Mouse (Mus musculus) liver, adult (tissue): ENCODE measurements around the gene Slc23a4.

Source experiments
- GATA4 ChIP-seq: IDR thresholded peaks from 2 replicates; pipeline ENCODE4 v1.6.1; 2014; ENCODE audit warnings: mild to moderate bottlenecking, low read length; ENCODE audit not compliant: insufficient replicate concordance

The Slc23a4 gene

DNA sequence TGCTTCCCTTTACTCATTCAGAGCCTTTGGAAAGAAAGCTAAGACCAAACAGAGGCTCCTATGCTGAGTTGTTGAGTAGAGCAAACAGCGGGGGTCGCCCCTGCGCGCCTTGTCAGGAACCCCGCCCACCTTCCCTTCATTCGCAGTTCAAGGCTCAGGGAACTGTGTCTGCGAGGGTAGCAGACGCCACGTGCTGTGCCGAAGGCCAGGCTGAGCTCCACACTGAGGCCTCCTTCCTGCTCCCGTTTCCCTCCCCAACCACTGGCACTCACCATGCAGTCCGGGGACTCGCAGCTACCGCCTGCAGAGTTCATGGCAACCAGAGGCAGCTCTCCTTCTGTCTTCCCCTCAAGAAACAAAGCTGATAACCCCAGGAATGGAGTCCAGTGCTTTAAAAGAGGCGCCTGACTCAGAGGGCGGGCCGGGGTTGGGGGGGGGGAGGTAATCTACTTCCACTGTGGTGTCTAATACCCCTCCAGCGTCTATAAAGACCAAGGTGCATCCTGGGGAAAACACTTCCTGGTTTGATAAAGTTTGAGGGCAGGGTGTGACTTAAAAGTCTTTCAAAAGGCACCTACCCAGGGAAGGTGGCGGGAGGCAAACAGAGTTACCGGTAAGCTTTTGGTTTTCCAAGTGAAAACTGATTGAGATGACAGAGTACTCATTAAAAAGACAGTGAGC is at the start of gene Slc23a4:
Slc23a4 (minus strand) TSS at position 324 of the 681 bp plus-strand sequence.
- TF ChIP-seq GATA4, result no peak

- TF ChIP-seq GATA4, result no peak
Observed at GRCm38 (mm10) chr6:35033341-35033740, 45.1 kb upstream of the Slc23a4 start.

DNA sequence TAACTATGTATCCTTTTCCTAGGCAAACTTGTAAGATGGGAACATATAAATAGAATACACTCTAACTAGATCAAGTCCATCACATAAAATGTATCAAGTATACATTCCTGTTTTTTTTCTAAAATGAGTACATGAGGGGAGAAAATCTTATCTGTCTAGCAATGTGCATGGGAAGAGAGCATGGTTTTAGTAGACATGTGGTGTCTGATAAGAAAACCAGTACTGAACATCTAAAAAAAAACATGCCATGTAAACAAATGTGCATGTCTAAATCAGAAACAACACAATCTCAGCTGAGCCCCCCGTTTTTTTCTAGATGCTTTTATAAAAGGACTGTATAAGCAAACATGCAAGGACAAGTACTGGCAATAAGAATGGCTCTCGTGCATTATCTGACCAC is 44.5 kb upstream of the Slc23a4 start:
- TF ChIP-seq GATA4, result no peak

DNA sequence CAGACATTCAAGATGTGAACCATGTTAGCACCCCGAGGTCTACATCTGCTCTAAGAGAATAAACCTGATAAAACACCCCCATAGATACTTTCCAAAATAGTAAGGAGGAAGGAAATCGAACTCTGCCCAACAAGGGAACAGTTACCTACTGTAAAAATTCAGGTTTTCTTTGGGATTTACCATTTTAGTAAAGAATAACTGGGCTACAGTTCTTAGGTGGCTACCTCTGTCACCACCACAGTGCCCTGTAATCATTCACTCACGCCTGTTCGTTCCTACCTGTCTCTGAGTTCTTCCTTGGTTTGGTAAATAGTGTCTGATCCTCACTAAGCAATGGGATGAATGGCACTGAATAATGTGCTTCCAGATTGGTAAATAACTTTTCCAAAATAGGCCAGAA is 42.6 kb upstream of the Slc23a4 start:
- TF ChIP-seq GATA4, result no peak

DNA sequence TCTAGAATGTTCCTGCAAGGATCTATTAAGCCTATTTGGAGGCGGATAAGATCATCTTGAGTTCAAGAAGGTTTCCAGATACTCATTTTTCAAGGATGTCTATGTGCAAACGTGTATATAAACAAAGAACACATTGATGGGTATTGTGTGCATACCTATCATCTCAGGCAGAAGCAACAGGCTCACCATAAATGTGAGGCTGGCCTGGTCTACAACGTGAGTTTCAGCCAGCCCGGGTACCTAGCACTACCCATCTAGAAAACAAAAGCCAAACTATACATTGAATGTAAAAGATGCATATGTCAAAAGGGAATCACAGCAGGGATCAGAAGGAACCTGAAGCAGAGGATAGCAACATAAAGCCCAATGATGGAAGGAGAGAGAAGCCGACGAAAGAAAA is 42.0 kb upstream of the Slc23a4 start:
- TF ChIP-seq GATA4, result no peak

GRCm38 (mm10) chr6:35028023-35028422 is 39.8 kb upstream of the Slc23a4 start:
- TF ChIP-seq GATA4, result no peak

GRCm38 (mm10) chr6:35027257-35027656 is 39.1 kb upstream of the Slc23a4 start:
- TF ChIP-seq GATA4, result no peak

- no peak for TF ChIP-seq GATA4
Observed at GRCm38 (mm10) chr6:35016624-35017023, 28.4 kb upstream of the Slc23a4 start.

DNA sequence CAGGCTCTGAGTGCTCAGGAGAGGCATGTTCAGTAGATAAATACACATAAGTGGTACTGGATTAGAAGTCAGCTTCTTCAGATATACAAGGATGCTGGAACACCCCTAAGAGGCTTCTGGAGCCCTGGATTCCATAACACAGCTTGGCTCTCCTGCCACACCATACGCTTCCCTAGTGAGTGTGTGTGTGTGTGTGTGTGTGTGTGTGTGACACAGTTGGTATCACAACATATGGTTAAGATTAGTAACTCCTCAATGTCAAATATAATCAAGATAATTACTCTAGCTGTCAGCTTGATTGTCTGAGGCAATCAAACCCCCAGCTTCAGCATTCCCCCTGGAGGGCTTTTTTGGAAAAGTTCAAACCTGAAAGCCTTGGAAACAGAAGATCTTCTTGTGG is 23.7 kb upstream of the Slc23a4 start:
- TF ChIP-seq GATA4, result no peak

DNA sequence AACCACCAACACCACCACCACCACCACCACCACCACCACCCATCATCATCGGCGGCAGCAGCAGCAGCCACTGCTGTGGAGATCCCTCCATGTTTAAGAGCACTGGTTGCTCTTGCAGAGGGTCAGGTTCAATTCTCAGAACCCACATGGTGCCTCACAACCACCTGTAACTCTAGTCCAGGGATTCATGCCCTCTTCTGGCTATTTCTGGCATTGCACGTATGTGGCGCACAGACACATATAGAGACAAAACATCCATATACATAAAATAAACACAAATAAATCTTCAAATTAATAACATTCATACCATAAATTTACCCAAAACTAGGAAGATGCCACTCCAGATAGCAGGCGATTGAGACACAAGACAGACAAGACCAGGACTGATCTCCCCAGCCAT is 22.5 kb upstream of the Slc23a4 start:
- no peak for TF ChIP-seq GATA4

DNA sequence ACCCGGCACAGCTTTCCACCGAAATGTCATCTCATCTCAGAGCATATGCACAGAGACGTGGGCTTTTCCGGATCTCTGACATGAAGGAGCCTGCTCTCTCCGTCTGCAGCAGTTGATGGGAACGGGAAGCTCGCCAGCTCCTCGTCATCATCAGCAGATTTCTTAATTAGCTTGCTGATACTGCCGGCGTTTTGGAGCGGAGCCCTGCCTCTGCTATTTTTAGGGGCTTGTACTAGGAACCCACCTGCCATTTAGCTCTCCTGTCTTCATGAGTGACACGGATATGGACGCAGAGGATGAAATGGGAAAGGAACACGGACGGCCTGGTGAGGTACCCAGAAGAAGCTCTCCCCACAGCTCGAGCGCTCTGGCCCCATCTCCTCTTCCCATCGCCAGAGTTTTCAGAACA is 14.1 kb upstream of the Slc23a4 start:
- no peak for TF ChIP-seq GATA4

DNA sequence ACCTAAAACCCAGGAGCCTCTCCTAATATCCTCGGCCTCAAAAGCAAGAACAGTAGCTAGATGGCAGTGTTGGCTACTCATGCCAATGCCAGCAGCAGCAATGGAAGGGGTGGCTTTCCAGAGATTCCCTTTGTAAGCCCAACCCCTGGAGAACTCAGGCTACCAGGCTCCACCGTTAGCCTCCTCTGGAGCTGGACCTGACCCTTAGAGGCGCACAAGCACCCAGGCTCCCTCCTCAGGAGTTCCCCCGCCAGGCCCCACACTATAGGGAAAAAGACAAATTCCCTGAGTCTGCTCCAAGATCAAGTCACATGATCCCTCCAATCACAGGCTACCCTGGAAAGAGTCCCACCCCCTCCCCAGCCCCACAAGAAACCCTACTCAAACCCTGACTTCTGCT is 10.9 kb upstream of the Slc23a4 start:
- no peak for TF ChIP-seq GATA4

DNA sequence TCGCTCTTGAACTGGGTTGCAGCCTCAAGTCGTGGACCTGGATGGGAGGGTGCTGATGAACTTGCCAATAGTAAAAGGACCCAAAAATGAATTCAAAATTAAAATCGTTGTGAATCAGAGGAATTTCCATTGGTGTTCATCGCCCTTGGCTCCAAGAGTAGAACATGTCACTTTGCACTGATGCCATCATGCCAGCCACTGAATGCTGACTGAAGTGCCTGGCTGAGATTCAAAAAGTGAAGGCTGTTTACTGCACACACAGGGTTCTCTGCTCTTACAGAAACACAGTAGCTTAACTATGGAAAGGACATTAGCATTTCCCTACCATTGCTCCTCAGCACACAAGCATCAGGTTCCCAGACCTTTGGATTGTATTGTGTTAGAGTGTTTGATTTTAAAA is 8.3 kb upstream of the Slc23a4 start:
- TF ChIP-seq GATA4, result no peak

DNA sequence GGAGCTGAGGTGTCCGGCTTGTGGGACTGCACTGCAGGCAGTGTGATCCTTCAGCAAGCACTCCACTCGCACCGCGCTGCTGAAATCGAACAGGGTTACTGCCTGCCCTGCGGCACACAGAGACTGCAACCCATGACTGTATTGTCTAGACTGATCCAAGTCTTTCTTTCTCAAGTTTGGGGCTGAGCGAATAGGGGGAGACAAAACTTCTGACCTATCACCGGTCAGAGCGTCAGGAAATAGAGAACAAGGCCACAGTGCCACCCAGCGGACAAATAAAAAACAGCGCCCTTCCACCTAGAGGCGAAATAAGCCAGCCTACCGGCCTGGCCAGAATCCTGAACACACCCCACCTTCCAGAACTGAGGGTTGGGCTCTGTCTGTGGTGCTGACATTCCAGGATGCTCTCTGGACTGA is 7.1 kb upstream of the Slc23a4 start:
- TF ChIP-seq GATA4, result no peak

DNA sequence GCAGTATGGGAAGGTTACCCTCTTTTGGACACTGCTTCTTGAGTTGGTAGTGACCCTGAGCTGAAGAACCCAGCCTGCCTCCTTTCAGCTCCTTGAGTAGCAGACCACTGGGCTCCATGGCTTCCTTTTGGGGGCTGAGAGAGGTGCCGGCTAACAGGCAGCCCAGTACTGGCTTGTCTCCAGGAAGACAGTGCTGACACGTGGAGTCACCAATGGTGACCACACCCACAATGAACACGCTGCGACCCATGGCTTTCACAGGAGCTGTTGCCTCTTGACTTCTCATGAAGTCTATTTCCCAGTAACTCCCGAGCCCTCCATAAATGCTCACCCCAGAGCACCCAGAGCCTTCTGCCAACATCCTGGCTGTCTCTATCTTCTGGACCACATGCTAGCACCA is 6.5 kb upstream of the Slc23a4 start:
- no peak for TF ChIP-seq GATA4

- TF ChIP-seq GATA4, result no peak
Observed at GRCm38 (mm10) chr6:34989263-34989662, 1.1 kb upstream of the Slc23a4 start.

DNA sequence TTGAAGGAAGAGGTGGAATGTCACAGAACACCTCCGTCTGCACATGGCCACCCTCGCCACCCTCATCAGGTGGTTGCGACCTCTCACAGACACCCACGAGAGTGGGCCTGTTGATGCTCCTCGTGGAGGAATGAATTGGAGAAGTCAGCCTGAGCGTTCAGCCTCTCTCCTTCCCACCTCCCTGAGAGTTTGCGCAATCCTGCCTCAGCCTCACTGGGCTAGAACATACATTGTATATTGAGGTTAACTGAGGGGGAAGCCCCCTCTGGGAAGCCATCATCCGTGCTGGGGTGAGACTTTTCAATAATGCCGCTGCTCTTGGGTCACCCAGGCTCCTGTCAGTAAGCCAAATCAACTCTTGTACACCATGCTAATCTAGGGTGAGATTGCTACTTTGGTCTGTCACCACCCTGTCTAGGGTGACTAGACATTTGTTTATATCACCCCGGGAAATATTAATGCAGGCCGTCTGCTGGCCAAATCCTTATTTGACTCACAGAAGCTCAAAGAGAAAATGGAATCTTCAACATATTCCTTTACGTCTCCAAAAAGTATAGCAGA is 1.0 kb downstream of the Slc23a4 start:
- TF ChIP-seq GATA4, result no peak
